Mouse (Mus musculus) cortical plate, adult 2 months (tissue): ENCODE data around the gene Rrp12.
"Not testable (repeated sequence)": the region's sequence is repeated elsewhere in the genome, so short reads cannot be mapped to it uniquely, and the experiment has no call there.

Source experiments
- CTCF ChIP-seq: fragments of 200-500 bp; IDR thresholded peaks from 2 replicates; pipeline ENCODE4 v1.5.1; 2011; ENCODE audit warnings: mild to moderate bottlenecking, control low read depth, low read length; ENCODE audit not compliant: insufficient read depth; ENCODE audit errors: extremely low read depth
- POLR2A ChIP-seq: fragments of 200-500 bp; IDR thresholded peaks from 2 replicates; pipeline ENCODE4 v1.6.1; 2011; ENCODE audit warnings: mild to moderate bottlenecking, low read length, control low read depth; ENCODE audit not compliant: insufficient read depth; ENCODE audit errors: extremely low read depth

DNA sequence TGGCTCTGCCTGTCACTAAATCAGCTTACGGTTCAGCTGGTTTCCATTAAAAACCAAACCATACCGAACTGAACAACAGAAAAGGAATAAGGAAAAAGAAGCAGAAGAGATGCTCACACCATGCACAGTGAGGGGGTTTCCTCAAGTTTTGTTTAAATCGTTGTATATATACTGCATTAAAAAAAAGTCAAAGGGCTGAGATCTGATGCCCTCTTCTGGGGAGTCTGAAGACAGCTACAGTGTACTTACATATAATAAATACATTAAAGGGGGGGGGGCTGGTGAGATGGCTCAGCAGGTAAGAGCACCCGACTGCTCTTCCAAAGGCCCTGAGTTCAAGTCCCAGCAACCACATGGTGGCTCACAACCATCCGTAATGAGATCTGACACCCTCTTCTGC lies 26.0 kb downstream of the Rrp12 start:
- not testable (repeated sequence) for TF ChIP-seq POLR2A, CTCF
